Mouse (Mus musculus) myocyte (in vitro differentiated cells): Measurements from ENCODE around the gene Gm44973. TPM values are rescaled to one million over a fixed set of nuclear protein-coding genes. Genes with fewer than 3 reads are reported as not detected.

Experiments
- H3K27me3 ChIP-seq: one replicate; pipeline ENCODE4 v1.6.1; 2011; ENCODE audit not compliant: control insufficient read depth, insufficient read depth, insufficient read length
- H3K36me3 ChIP-seq: one replicate; pipeline ENCODE4 v1.6.1; 2011; ENCODE audit not compliant: control insufficient read depth, insufficient read depth
- H3K4me2 ChIP-seq: one replicate; pipeline ENCODE4 v1.6.1; 2011; ENCODE audit warnings: low read depth, control low read depth
- H3K4me3 ChIP-seq: one replicate; pipeline ENCODE4 v1.5.1; 2011; ENCODE audit warnings: mild to moderate bottlenecking, control low read depth, moderate library complexity
- H3K79me2 ChIP-seq: one replicate; pipeline ENCODE4 v1.6.1; 2011; ENCODE audit not compliant: control insufficient read depth, insufficient read depth
- H3ac ChIP-seq: one replicate; pipeline ENCODE4 v1.6.1; 2011; ENCODE audit not compliant: control insufficient read depth, insufficient read length
- CEBPB ChIP-seq: IDR thresholded peaks from 2 replicates; pipeline ENCODE4 v1.6.1; 2011; ENCODE audit warnings: mild to moderate bottlenecking, moderate library complexity; ENCODE audit not compliant: poor library complexity, insufficient read depth, severe bottlenecking
- E2F4 ChIP-seq: IDR thresholded peaks from one replicate; pipeline ENCODE4 v1.6.1; 2011; ENCODE audit warnings: mild to moderate bottlenecking, control low read depth, moderate library complexity; ENCODE audit not compliant: insufficient read depth
- MAX ChIP-seq: IDR thresholded peaks from one replicate; pipeline ENCODE4 v1.6.1; 2011; ENCODE audit warnings: low read depth, mild to moderate bottlenecking, control low read depth
- MYOD1 ChIP-seq, 3 experiments: IDR thresholded peaks; one replicate each; pipeline ENCODE4 v1.6.1; 2011; ENCODE audit warnings: control low read depth in 2 of 3, low read depth in 2 of 3, mild to moderate bottlenecking in 2 of 3, moderate library complexity in 1 of 3; ENCODE audit not compliant: insufficient read length in 2 of 3, control insufficient read depth in 1 of 3
- MYOG ChIP-seq, 3 experiments: IDR thresholded peaks; one replicate each; pipeline ENCODE4 v1.6.1; 2011; ENCODE audit warnings: control low read depth in 2 of 3, low read depth in 2 of 3, mild to moderate bottlenecking in 2 of 3; ENCODE audit not compliant: insufficient read length in 2 of 3, control insufficient read depth in 1 of 3, insufficient read depth in 1 of 3
- POLR2A ChIP-seq: IDR thresholded peaks from one replicate; pipeline ENCODE4 v1.6.1; 2011; ENCODE audit warnings: low read depth, mild to moderate bottlenecking, control low read depth, moderate library complexity; ENCODE audit not compliant: insufficient read length
- POLR2AphosphoS2 ChIP-seq: IDR thresholded peaks from one replicate; pipeline ENCODE4 v1.6.1; 2011; ENCODE audit warnings: low read depth, control low read depth; ENCODE audit not compliant: insufficient read length
- REST ChIP-seq: IDR thresholded peaks from one replicate; pipeline ENCODE4 v1.6.1; 2011; ENCODE audit warnings: mild to moderate bottlenecking, control low read depth, moderate library complexity; ENCODE audit not compliant: insufficient read depth, insufficient read length
- SRF ChIP-seq: IDR thresholded peaks from one replicate; pipeline ENCODE4 v1.6.1; 2011; ENCODE audit warnings: low read depth; ENCODE audit not compliant: control insufficient read depth, insufficient read length
- TCF12 ChIP-seq: IDR thresholded peaks from one replicate; pipeline ENCODE4 v1.6.1; 2011; ENCODE audit warnings: mild to moderate bottlenecking, control low read depth; ENCODE audit not compliant: poor library complexity, insufficient read depth, severe bottlenecking
- TCF3 ChIP-seq: IDR thresholded peaks from one replicate; pipeline ENCODE4 v1.6.1; 2011; ENCODE audit warnings: low read depth, control low read depth; ENCODE audit not compliant: insufficient read length
- USF1 ChIP-seq: IDR thresholded peaks from one replicate; pipeline ENCODE4 v1.6.1; 2011; ENCODE audit warnings: low read depth, mild to moderate bottlenecking, control low read depth, moderate library complexity
- polyA plus RNA-seq: library from polyadenylated mRNA; unstranded; fragments of >200 nt; fragmentation: generic; extraction: Trizol; gene quantifications from one replicate; pipeline ENCODE4 v1.2.1, GENCODE M21; 2012; ENCODE audit warnings: missing spikeins

The Gm44973 gene
- polyA plus RNA-seq, 1 experiment = not detected

- no peaks in the 10 kb centered on the region for H3K27me3 ChIP-seq
- TF ChIP-seq TCF3 (no peak), POLR2AphosphoS2 (no peak), MYOD1 (IDR thresholded peaks at IDR 0.05; ENCODE audit: control insufficient read depth in 1 of 3, insufficient read length in 2 of 3, low read depth in 2 of 3) (no peak), MYOG (IDR thresholded peaks at IDR 0.05; ENCODE audit: control insufficient read depth in 1 of 3, insufficient read depth in 1 of 3, insufficient read length in 2 of 3, low read depth in 2 of 3) (no peak), CEBPB (no peak), POLR2A (no peak), TCF12 (no peak), USF1 (no peak)
- peak overlapping the region; percentile 92 for H3ac ChIP-seq
- H3K36me3 ChIP-seq = peaks cover 10% of the 10 kb centered on the region
- H3K4me3 ChIP-seq = peak overlapping the region; percentile 69
- H3K4me2 ChIP-seq = peak overlapping the region; percentile 88
- H3K79me2 ChIP-seq = peaks cover 52% of the 10 kb centered on the region
These were observed 5.4 kb downstream of the Gm44973 start for GRCm38 (mm10) chr7:5020685-5021084.

GRCm38 (mm10) chr7:5021197-5021596 is 5.9 kb downstream of the Gm44973 start:
- H3ac ChIP-seq = peak overlapping the region; percentile 92
- H3K79me2 ChIP-seq = peaks cover 56% of the 10 kb centered on the region
- no peak for TF ChIP-seq TCF12
- no peak for TF ChIP-seq MAX
- no peak for TF ChIP-seq MYOG (IDR thresholded peaks at IDR 0.05; ENCODE audit: control insufficient read depth in 1 of 3, insufficient read depth in 1 of 3, insufficient read length in 2 of 3, low read depth in 2 of 3)
- no peak for TF ChIP-seq E2F4
- TF ChIP-seq REST = no peak
- no peak for TF ChIP-seq POLR2A
- no peak for TF ChIP-seq MYOD1 (IDR thresholded peaks at IDR 0.05; ENCODE audit: control insufficient read depth in 1 of 3, insufficient read length in 2 of 3, low read depth in 2 of 3)
- no peak for TF ChIP-seq USF1
- TF ChIP-seq TCF3 = no peak
- no peak for TF ChIP-seq CEBPB
- TF ChIP-seq POLR2AphosphoS2 = no peak
- no peaks in the 10 kb centered on the region for H3K27me3 ChIP-seq
- H3K4me2 ChIP-seq = peak overlapping the region; percentile 88
- H3K36me3 ChIP-seq = peaks cover 10% of the 10 kb centered on the region
- H3K4me3 ChIP-seq = peak overlapping the region; percentile 69

GRCm38 (mm10) chr7:5029543-5029942 is 14.2 kb downstream of the Gm44973 start:
- peaks cover 8% of the 10 kb centered on the region for H3K79me2 ChIP-seq
- H3K4me3 ChIP-seq = no peak overlapping the region
- TF ChIP-seq TCF3 = no peak
- TF ChIP-seq POLR2AphosphoS2 = peak; percentile 43
- peaks cover 28% of the 10 kb centered on the region for H3K36me3 ChIP-seq
- H3K4me2 ChIP-seq = no peak overlapping the region
- H3K27me3 ChIP-seq = no peaks in the 10 kb centered on the region
- H3ac ChIP-seq = no peak overlapping the region

- Histone ChIP-seq H3ac (no peak overlapping the region), H3K4me2 (no peak overlapping the region), H3K4me3 (no peak overlapping the region), H3K36me3 (peaks cover 27% of the 10 kb centered on the region), H3K27me3 (no peaks in the 10 kb centered on the region), H3K79me2 (peaks cover 7% of the 10 kb centered on the region)
- no peak for TF ChIP-seq POLR2AphosphoS2
- TF ChIP-seq SRF = no peak
- no peak for TF ChIP-seq MYOD1 (IDR thresholded peaks at IDR 0.05; ENCODE audit: control insufficient read depth in 1 of 3, insufficient read length in 2 of 3, low read depth in 2 of 3)
- TF ChIP-seq E2F4 = no peak
- no peak for TF ChIP-seq MYOG (IDR thresholded peaks at IDR 0.05; ENCODE audit: control insufficient read depth in 1 of 3, insufficient read depth in 1 of 3, insufficient read length in 2 of 3, low read depth in 2 of 3)
- no peak for TF ChIP-seq TCF3
- TF ChIP-seq CEBPB = no peak
These were observed 14.7 kb downstream of the Gm44973 start for GRCm38 (mm10) chr7:5029946-5030345.

- no peak overlapping the region for H3ac ChIP-seq
- TF ChIP-seq SRF = no peak
- TF ChIP-seq REST = no peak
- no peak for TF ChIP-seq TCF3
- TF ChIP-seq TCF12 = no peak
- no peak for TF ChIP-seq POLR2AphosphoS2
- no peak for TF ChIP-seq CEBPB
- H3K36me3 ChIP-seq = peaks cover 26% of the 10 kb centered on the region
- H3K79me2 ChIP-seq = peaks cover 7% of the 10 kb centered on the region
- H3K27me3 ChIP-seq = no peaks in the 10 kb centered on the region
- no peak overlapping the region for H3K4me3 ChIP-seq
- no peak overlapping the region for H3K4me2 ChIP-seq
These were observed 15.4 kb downstream of the Gm44973 start for GRCm38 (mm10) chr7:5030554-5031275.
